Mouse (Mus musculus) hindbrain, embryonic 16.5 days (tissue): ENCODE data around the gene Tmc6. TPM values are rescaled to one million over a fixed set of nuclear protein-coding genes. Genes with fewer than 3 reads are reported as not detected.

Experiments used
- ATAC-seq: fragments of 200-750 bp; cut with Nextera tagmentation; 2 replicates; pipeline ENCODE4 v1.8.0; 2017; ENCODE audit warnings: moderate TSS enrichment, moderate library complexity
- H3K27ac ChIP-seq: fragments of 300-500 bp; sonication (generic); 2 replicates; pipeline ENCODE4 v1.5.1; 2014; ENCODE audit warnings: low read depth, mild to moderate bottlenecking, control low read depth, low read length, moderate library complexity
- H3K27me3 ChIP-seq: fragments of 300-500 bp; sonication (generic); replicated peaks from 2 replicates; pipeline ENCODE4 v1.6.1; 2014; ENCODE audit warnings: low read length; ENCODE audit not compliant: control insufficient read depth, insufficient read depth
- H3K36me3 ChIP-seq: fragments of 300-500 bp; sonication (generic); 2 replicates; pipeline ENCODE4 v1.6.1; 2014; ENCODE audit warnings: mild to moderate bottlenecking, low read length, moderate library complexity, mixed read lengths; ENCODE audit not compliant: control insufficient read depth, insufficient read depth
- H3K4me1 ChIP-seq: fragments of 300-500 bp; sonication (generic); 2 replicates; pipeline ENCODE4 v1.6.1; 2014; ENCODE audit warnings: low read depth, low read length; ENCODE audit not compliant: control insufficient read depth, insufficient read depth
- H3K4me2 ChIP-seq: fragments of 300-500 bp; sonication (generic); 2 replicates; pipeline ENCODE4 v1.6.1; 2014; ENCODE audit warnings: mild to moderate bottlenecking, low read length, control low read depth, moderate library complexity
- H3K4me3 ChIP-seq: fragments of 300-500 bp; sonication (generic); 2 replicates; pipeline ENCODE4 v1.5.1; 2014; ENCODE audit warnings: mild to moderate bottlenecking, low read length, control low read depth, moderate library complexity
- H3K9ac ChIP-seq: fragments of 300-500 bp; sonication (generic); 2 replicates; pipeline ENCODE4 v1.6.1; 2014; ENCODE audit warnings: low read depth, mild to moderate bottlenecking, control low read depth, low read length, moderate library complexity
- H3K9me3 ChIP-seq: fragments of 300-500 bp; sonication (generic); 2 replicates; pipeline ENCODE4 v1.6.1; 2014; ENCODE audit warnings: mild to moderate bottlenecking, low read length, moderate library complexity; ENCODE audit not compliant: control insufficient read depth
- WGBS: fragments of 180-500 bp; shearing (Covaris S2); extraction: QIAGEN DNeasy Blood & Tissue Kit; methylation state at CpG from one replicate; pipeline ENCODE4 v1.1.7; 2014; 5-methylcytosine and 5-hydroxymethylcytosine counted together
- polyA plus RNA-seq: library from polyadenylated mRNA; unstranded; fragments of >200 nt; fragmentation: Nextera tagmentation; extraction: Ambion mirVana; gene quantifications from 2 replicates; pipeline ENCODE4 v1.2.1, GENCODE M21; 2015

Tmc6 gene
- polyA plus RNA-seq, 1 experiment from 2014 or later = 6.4 TPM

DNA sequence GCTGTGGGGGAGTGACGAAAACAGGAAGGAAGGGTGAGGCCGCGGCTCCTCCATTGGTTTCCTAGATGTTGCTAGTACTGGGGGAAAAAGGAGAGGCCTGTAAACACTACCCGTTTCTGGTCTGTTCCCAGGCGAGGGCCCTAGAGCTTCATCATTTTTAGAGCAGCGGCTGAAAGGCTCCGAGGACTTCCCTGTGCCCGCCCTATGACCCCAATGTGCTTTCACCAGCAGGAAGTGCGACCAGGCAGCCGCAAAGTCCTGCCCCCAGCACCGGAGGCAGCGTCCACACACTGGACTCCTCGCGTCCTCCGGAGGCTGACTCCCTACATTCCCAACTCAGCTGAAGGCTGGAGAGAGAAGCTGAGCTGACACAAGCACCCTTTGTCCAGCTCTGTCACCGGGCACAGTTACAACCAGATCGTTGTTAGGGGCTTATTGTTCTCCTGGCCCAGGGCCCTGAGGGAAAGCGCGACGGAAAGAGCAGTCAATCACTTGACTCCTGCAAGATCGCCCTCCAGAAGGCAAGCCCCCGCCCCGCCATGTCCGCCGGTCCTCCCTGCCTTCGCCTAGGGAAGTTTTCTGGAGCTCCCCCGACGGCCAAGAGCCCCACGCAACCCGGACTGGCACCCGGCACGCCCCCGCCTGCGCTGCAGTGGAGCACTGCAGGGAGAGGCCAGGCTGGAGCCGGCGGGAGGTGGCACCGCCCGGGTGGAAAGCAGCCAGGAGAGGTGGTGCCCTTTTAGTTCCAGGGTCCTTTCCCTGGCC, 2.4 kb downstream of the Tmc6 start:
- Histone ChIP-seq H3K4me1 (peaks cover 31% of the 10 kb centered on the region), H3K27me3 (peaks cover 19% of the 10 kb centered on the region), H3K27ac (peak overlapping the region; percentile 51), H3K9ac (peak overlapping the region; percentile 53), H3K4me3 (peak overlapping the region; percentile 33), H3K4me2 (peak overlapping the region; percentile 55), H3K36me3 (no peaks in the 10 kb centered on the region), H3K9me3 (no peaks in the 10 kb centered on the region)
- WGBS = 8% methylated on average over 38 of the region's 38 CpGs
- ATAC-seq = peak; percentile 55; the same call in 1 of the 2 replicates

DNA sequence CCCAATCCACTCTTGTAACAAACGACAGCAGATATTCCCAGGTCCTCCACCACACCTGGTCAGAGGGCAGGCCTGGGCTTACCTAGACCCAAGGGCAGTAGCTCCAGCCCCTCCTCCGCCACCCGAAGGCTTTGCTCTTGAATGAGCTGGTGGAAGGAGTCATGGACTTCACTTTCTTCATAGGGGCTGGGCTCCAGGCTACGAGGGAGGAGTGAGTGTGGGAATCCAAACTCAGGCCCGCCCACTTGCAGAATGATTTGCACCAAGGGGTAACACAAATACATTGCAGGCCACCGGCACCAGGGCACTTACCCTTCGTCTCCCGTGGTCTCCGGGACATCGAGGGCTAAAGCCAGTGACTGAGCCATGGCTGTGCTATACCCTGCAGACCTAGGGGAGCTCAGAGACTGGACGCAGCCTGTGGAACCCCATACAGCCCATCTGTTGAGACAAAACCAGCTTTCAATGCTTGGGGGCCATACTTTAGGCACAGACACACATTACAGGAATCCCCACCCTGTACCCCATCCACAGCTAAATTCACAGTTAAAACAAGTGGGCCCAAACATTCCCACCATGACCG, 3.1 kb downstream of the Tmc6 start:
- Histone ChIP-seq H3K4me3 (no peak overlapping the region), H3K4me2 (peak overlapping the region; percentile 55; the same call in 1 of the 2 replicates), H3K9ac (no peak overlapping the region), H3K36me3 (no peaks in the 10 kb centered on the region), H3K9me3 (no peaks in the 10 kb centered on the region), H3K4me1 (peaks cover 31% of the 10 kb centered on the region), H3K27ac (peak overlapping the region; percentile 42; the same call in 1 of the 2 replicates), H3K27me3 (peaks cover 19% of the 10 kb centered on the region)
- ATAC-seq = no peak
- WGBS = 71% methylated on average over 12 of the region's 12 CpGs

DNA sequence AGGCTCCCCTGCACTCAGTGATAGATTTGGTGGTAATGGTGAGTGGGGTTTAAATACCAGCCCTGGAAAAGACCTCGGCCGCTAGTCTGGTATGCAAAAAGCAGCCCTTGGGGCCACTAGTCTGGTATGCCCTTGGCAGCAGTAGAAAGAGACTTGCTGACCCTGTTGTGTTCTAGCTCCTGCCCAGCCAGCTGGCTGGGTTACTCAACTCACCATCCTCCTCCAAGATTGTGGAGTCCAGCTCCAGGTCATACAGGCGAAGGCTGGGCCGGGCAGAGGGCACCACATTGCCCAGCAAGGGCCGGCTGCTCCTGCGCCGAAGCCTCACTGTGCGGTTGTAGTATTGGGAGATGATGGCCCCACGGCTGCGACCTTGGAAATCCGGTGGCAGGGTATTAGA, 4.0 kb downstream of the Tmc6 start:
- no peak overlapping the region for H3K27ac ChIP-seq
- no peaks in the 10 kb centered on the region for H3K36me3 ChIP-seq
- H3K4me1 ChIP-seq = peaks cover 26% of the 10 kb centered on the region
- H3K4me2 ChIP-seq = no peak overlapping the region
- no peak for ATAC-seq
- H3K27me3 ChIP-seq = peaks cover 17% of the 10 kb centered on the region
- H3K4me3 ChIP-seq = no peak overlapping the region
- 94% methylated on average over 11 of the region's 11 CpGs for WGBS
- H3K9me3 ChIP-seq = no peaks in the 10 kb centered on the region
- H3K9ac ChIP-seq = no peak overlapping the region

DNA sequence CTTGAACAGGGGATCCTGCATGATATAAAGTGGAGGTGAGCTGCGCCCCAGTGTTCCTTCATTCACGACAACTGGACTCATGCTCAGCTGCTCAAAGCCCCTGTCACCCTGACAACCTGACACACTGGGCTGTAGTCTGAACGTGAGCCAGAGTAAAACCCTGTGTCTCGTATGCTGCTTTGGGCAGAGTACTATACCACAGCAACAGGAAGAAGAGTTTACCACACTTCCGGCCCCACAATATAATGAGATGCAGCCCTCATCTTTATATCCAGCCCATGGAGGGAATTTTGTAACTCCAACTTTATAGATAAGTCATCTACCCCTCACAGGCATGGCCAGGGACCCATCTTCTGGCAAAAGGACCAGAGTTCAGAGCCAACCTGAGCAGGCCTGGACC, 4.9 kb downstream of the Tmc6 start:
- H3K27me3 ChIP-seq = peaks cover 15% of the 10 kb centered on the region
- ATAC-seq = no peak
- H3K9ac ChIP-seq = no peak overlapping the region
- H3K36me3 ChIP-seq = no peaks in the 10 kb centered on the region
- no peak overlapping the region for H3K4me3 ChIP-seq
- 81% methylated on average over 5 of the region's 5 CpGs for WGBS
- no peaks in the 10 kb centered on the region for H3K9me3 ChIP-seq
- H3K4me1 ChIP-seq = peaks cover 22% of the 10 kb centered on the region
- H3K27ac ChIP-seq = no peak overlapping the region
- H3K4me2 ChIP-seq = no peak overlapping the region

DNA sequence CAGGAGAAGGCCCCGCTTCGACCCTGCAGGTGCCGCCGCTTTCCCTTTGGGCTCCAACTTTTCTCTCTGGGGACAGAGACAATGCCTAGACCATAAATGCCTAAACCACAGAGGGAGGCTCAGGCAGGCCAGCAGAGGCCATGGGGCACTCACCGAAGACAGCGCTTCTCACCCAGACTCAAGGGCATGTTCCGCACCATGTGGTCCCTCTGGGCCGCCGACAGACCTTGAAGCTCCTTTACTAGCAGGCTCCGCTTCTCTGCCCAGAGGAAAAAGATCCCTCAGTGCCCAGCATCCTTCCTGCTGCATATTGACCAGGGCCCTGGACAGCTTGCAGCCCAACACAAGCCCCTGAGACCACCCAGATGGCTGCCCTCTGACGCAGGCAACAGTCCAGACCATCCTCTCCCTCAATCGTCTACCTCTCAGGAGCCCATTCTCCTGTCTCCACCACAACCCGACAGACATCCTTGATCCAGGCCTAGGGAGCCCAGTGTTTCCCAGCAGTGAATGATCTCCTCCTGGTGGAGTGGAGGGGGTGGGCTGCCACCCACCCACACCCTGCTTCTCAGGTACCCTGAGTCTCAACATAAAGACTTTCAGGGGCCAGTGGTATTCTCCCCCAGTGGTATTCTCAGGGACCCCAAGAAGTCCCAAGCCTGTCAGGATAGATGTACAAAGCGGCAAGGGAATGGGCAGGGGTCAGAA, 5.8 kb downstream of the Tmc6 start:
- ATAC-seq = no peak
- Histone ChIP-seq H3K27me3 (peaks cover 8% of the 10 kb centered on the region), H3K27ac (no peak overlapping the region), H3K36me3 (no peaks in the 10 kb centered on the region), H3K4me2 (no peak overlapping the region), H3K4me3 (no peak overlapping the region), H3K4me1 (peaks cover 21% of the 10 kb centered on the region), H3K9me3 (no peaks in the 10 kb centered on the region), H3K9ac (no peak overlapping the region)
- WGBS = 88% methylated on average over 14 of the region's 14 CpGs

DNA sequence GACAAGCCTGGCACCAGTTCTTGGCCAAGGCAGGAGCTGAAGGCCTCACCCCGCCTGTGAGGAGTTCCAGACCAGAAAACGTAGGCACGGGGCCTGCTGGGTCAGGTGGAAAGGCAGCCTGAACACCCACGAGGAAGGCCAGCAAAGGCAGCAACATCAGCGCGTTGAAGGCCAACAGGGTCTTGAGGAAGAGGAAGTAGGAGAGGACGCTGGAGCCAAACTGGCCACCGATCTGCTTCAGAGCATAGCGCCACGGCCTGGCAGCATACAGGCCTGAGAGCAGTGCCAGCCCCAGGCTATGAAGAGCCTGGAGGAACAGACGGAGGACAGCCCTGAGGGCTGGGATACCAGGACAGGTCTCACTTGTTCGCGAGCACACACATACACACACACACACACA, 6.5 kb downstream of the Tmc6 start:
- Histone ChIP-seq H3K27ac (no peak overlapping the region), H3K4me3 (no peak overlapping the region), H3K4me1 (peaks cover 15% of the 10 kb centered on the region), H3K9me3 (no peaks in the 10 kb centered on the region), H3K9ac (no peak overlapping the region), H3K27me3 (peaks cover 4% of the 10 kb centered on the region), H3K4me2 (no peak overlapping the region), H3K36me3 (no peaks in the 10 kb centered on the region)
- ATAC-seq = no peak
- 93% methylated on average over 13 of the region's 13 CpGs for WGBS

DNA sequence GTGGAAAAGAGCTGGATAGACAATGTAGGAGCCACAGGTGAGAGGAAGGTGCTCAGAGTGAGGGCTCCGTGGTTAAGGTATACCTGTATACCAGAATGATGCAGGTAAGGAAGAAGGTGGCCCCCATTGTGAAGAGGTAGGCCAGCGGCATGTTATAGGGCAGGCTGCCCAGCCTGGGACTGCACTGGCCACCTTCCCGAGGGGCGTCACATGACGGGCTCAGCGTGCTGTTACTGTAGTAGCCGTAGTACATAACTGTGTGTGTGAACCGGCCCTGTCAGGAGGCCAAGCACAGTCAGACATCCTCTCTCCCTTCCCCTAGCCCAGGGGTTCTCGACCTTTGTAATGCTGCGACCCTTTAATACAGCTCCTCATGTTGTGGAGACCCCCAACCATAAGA, 7.1 kb downstream of the Tmc6 start:
- H3K4me2 ChIP-seq = no peak overlapping the region
- 91% methylated on average over 10 of the region's 10 CpGs for WGBS
- H3K27me3 ChIP-seq = no peaks in the 10 kb centered on the region
- no peak overlapping the region for H3K27ac ChIP-seq
- no peaks in the 10 kb centered on the region for H3K9me3 ChIP-seq
- no peak overlapping the region for H3K4me3 ChIP-seq
- ATAC-seq = no peak
- H3K9ac ChIP-seq = no peak overlapping the region
- no peaks in the 10 kb centered on the region for H3K36me3 ChIP-seq
- H3K4me1 ChIP-seq = peaks cover 14% of the 10 kb centered on the region

DNA sequence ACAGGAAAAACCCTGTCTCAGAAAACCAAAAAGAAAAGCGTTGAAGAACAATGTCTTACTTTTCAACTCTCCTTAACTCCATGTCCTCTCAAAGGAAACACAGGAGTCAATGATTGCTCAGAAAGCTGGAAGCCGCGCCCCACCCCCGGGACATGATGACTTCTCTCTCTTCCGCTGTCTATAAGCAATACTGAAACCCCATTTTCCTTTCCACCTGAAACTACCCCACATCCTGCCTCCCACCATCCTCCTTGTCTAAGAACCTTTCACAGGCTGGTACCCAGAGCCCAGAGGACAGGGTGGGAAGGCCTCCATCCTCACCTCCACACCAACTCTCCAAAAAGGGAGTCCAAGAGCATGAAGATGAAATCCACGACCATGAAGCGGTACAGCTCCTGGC, 9.6 kb downstream of the Tmc6 start:
- no peak overlapping the region for H3K4me2 ChIP-seq
- no peak for ATAC-seq
- no peak overlapping the region for H3K4me3 ChIP-seq
- H3K36me3 ChIP-seq = no peaks in the 10 kb centered on the region
- peaks cover 7% of the 10 kb centered on the region; the same call in 1 of the 2 replicates for H3K4me1 ChIP-seq
- WGBS = 96% methylated on average over 7 of the region's 7 CpGs
- H3K9ac ChIP-seq = no peak overlapping the region
- H3K9me3 ChIP-seq = no peaks in the 10 kb centered on the region
- no peaks in the 10 kb centered on the region for H3K27me3 ChIP-seq
- H3K27ac ChIP-seq = no peak overlapping the region

DNA sequence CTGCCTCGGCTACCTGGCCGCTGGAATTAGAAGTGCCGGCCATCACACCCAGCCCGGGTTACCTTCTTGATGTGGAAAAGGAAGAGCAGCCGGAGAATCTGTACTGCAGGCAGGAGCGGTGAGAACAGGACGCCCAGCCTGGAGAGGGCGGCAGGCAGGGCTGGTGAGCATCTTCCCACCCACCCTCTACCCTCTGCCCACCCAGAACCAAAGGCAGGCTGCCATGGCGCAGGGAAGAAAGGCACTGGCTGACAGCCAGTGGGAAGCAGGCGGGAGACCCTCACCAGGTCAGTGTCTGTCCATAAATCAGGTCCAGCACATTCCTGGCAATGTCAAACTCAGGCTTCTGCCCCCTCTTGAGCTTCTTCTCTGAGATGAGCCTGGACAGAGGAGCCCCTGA, 11.6 kb downstream of the Tmc6 start:
- no peaks in the 10 kb centered on the region; the same call in 1 of the 2 replicates for H3K36me3 ChIP-seq
- 0 out of 2 replicates have a peak, but pooled peaks have one; percentile 44 for ATAC-seq
- no peaks in the 10 kb centered on the region for H3K9me3 ChIP-seq
- H3K27me3 ChIP-seq = no peaks in the 10 kb centered on the region
- WGBS = 67% methylated on average over 10 of the region's 10 CpGs
- H3K4me3 ChIP-seq = no peak overlapping the region
- H3K4me1 ChIP-seq = peaks cover 7% of the 10 kb centered on the region; the same call in 1 of the 2 replicates
- no peak overlapping the region for H3K4me2 ChIP-seq
- H3K9ac ChIP-seq = no peak overlapping the region
- H3K27ac ChIP-seq = no peak overlapping the region; the same call in 1 of the 2 replicates
